Mouse (Mus musculus) myocyte (in vitro differentiated cells): ENCODE measurements around the gene Gzmb.

Experiments
- CEBPB ChIP-seq: IDR thresholded peaks from 2 replicates; pipeline ENCODE4 v1.6.1; 2011; ENCODE audit warnings: mild to moderate bottlenecking, moderate library complexity; ENCODE audit not compliant: poor library complexity, insufficient read depth, severe bottlenecking
- E2F4 ChIP-seq: IDR thresholded peaks from one replicate; pipeline ENCODE4 v1.6.1; 2011; ENCODE audit warnings: mild to moderate bottlenecking, control low read depth, moderate library complexity; ENCODE audit not compliant: insufficient read depth
- MAX ChIP-seq: IDR thresholded peaks from one replicate; pipeline ENCODE4 v1.6.1; 2011; ENCODE audit warnings: low read depth, mild to moderate bottlenecking, control low read depth
- MYOD1 ChIP-seq, 3 experiments: IDR thresholded peaks; one replicate each; pipeline ENCODE4 v1.6.1; 2011; ENCODE audit warnings: control low read depth in 2 of 3, low read depth in 2 of 3, mild to moderate bottlenecking in 2 of 3, moderate library complexity in 1 of 3; ENCODE audit not compliant: insufficient read length in 2 of 3, control insufficient read depth in 1 of 3
- MYOG ChIP-seq, 3 experiments: IDR thresholded peaks; one replicate each; pipeline ENCODE4 v1.6.1; 2011; ENCODE audit warnings: control low read depth in 2 of 3, low read depth in 2 of 3, mild to moderate bottlenecking in 2 of 3; ENCODE audit not compliant: insufficient read length in 2 of 3, control insufficient read depth in 1 of 3, insufficient read depth in 1 of 3
- POLR2A ChIP-seq: IDR thresholded peaks from one replicate; pipeline ENCODE4 v1.6.1; 2011; ENCODE audit warnings: low read depth, mild to moderate bottlenecking, control low read depth, moderate library complexity; ENCODE audit not compliant: insufficient read length
- POLR2AphosphoS2 ChIP-seq: IDR thresholded peaks from one replicate; pipeline ENCODE4 v1.6.1; 2011; ENCODE audit warnings: low read depth, control low read depth; ENCODE audit not compliant: insufficient read length
- REST ChIP-seq: IDR thresholded peaks from one replicate; pipeline ENCODE4 v1.6.1; 2011; ENCODE audit warnings: mild to moderate bottlenecking, control low read depth, moderate library complexity; ENCODE audit not compliant: insufficient read depth, insufficient read length
- SRF ChIP-seq: IDR thresholded peaks from one replicate; pipeline ENCODE4 v1.6.1; 2011; ENCODE audit warnings: low read depth; ENCODE audit not compliant: control insufficient read depth, insufficient read length
- TCF12 ChIP-seq: IDR thresholded peaks from one replicate; pipeline ENCODE4 v1.6.1; 2011; ENCODE audit warnings: mild to moderate bottlenecking, control low read depth; ENCODE audit not compliant: poor library complexity, insufficient read depth, severe bottlenecking
- TCF3 ChIP-seq: IDR thresholded peaks from one replicate; pipeline ENCODE4 v1.6.1; 2011; ENCODE audit warnings: low read depth, control low read depth; ENCODE audit not compliant: insufficient read length
- USF1 ChIP-seq: IDR thresholded peaks from one replicate; pipeline ENCODE4 v1.6.1; 2011; ENCODE audit warnings: low read depth, mild to moderate bottlenecking, control low read depth, moderate library complexity

DNA sequence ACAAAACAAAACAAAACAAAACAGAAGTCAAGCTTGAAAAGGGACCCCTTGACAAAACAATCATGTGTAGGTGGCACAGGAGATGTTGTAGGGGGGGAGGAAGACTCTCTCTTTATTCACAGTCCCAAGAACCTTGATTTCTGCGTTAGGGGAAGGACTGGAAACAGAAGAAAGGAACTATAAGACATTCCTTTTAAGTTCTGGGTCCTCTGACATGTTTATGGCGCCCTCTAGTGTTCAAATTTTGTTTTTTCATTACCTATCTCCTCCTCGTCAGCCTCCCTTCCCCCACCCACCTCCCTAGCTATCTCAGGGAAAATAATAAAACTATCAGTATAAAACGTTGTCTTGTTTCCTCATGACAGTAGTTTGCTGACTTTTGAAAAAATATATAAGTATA, 42.1 kb upstream of the Gzmb start:
- no peak for TF ChIP-seq POLR2A
- no peak for TF ChIP-seq E2F4
- TF ChIP-seq USF1: no peak
- no peak for TF ChIP-seq REST
- TF ChIP-seq TCF12: no peak
- TF ChIP-seq MYOG (IDR thresholded peaks at IDR 0.05; ENCODE audit: control insufficient read depth in 1 of 3, insufficient read depth in 1 of 3, insufficient read length in 2 of 3, low read depth in 2 of 3): no peak
- no peak for TF ChIP-seq CEBPB
- no peak for TF ChIP-seq POLR2AphosphoS2
- TF ChIP-seq SRF: no peak
- TF ChIP-seq MAX: no peak
- TF ChIP-seq MYOD1 (IDR thresholded peaks at IDR 0.05; ENCODE audit: control insufficient read depth in 1 of 3, insufficient read length in 2 of 3, low read depth in 2 of 3): no peak
- no peak for TF ChIP-seq TCF3
